Mouse (Mus musculus) C2C12 (cell line): ENCODE data around the gene B4galt5.

Experiments used
- CTCF ChIP-seq: IDR thresholded peaks from one replicate; pipeline ENCODE4 v1.5.1; 2011; ENCODE audit not compliant: control insufficient read depth, insufficient read depth, insufficient read length
- MAX ChIP-seq: IDR thresholded peaks from one replicate; pipeline ENCODE4 v1.6.1; 2011; ENCODE audit warnings: mild to moderate bottlenecking, control low read depth
- USF1 ChIP-seq: IDR thresholded peaks from one replicate; pipeline ENCODE4 v1.6.1; 2011; ENCODE audit warnings: low read depth, mild to moderate bottlenecking, control low read depth, moderate library complexity

- TF ChIP-seq MAX, result no peak
- TF ChIP-seq CTCF, result no peak
- TF ChIP-seq USF1, result no peak
These were observed 82.8 kb downstream of the B4galt5 start for GRCm38 (mm10) chr2:167266231-167266630.
